Mouse (Mus musculus) naive thymus-derived CD4-positive, alpha-beta T cell, adult 2 months (primary cell): ENCODE data around the gene Snx29.

Experiments
- DNase-seq: peaks from one replicate; pipeline ENCODE4 v3.0.0-alpha.2; 2011; ENCODE audit warnings: low read depth

Snx29 gene

GRCm38 (mm10) chr16:11450626-11451025 is 127.9 kb downstream of the Snx29 start:
- DNase-seq: no peak

- no peak for DNase-seq
Observed at GRCm38 (mm10) chr16:11454871-11455270, 132.2 kb downstream of the Snx29 start.

GRCm38 (mm10) chr16:11455545-11456140 is 132.9 kb downstream of the Snx29 start:
- no peak for DNase-seq

- DNase-seq: peak; percentile 75
Observed at GRCm38 (mm10) chr16:11456141-11456645, 133.5 kb downstream of the Snx29 start.

GRCm38 (mm10) chr16:11457136-11457535 is 134.4 kb downstream of the Snx29 start:
- no peak for DNase-seq

- DNase-seq: no peak
Observed at GRCm38 (mm10) chr16:11457609-11458350, 135.1 kb downstream of the Snx29 start.

GRCm38 (mm10) chr16:11460210-11460609 is 137.5 kb downstream of the Snx29 start:
- no peak for DNase-seq

- DNase-seq: peak; percentile 79
Observed at GRCm38 (mm10) chr16:11461612-11462011, 138.9 kb downstream of the Snx29 start.

GRCm38 (mm10) chr16:11468533-11469179 is 145.9 kb downstream of the Snx29 start:
- peak; percentile 75 for DNase-seq

- DNase-seq: no peak
Observed at GRCm38 (mm10) chr16:11469491-11469890, 146.8 kb downstream of the Snx29 start.

- no peak for DNase-seq
Observed at GRCm38 (mm10) chr16:11471246-11471645, 148.5 kb downstream of the Snx29 start.

GRCm38 (mm10) chr16:11472852-11473251 is 150.1 kb downstream of the Snx29 start:
- no peak for DNase-seq

GRCm38 (mm10) chr16:11473474-11473873 is 150.8 kb downstream of the Snx29 start:
- DNase-seq: no peak

- no peak for DNase-seq
Observed at GRCm38 (mm10) chr16:11473893-11474505, 151.3 kb downstream of the Snx29 start.

- DNase-seq: no peak
Observed at GRCm38 (mm10) chr16:11475137-11475943, 152.6 kb downstream of the Snx29 start.

GRCm38 (mm10) chr16:11476314-11476713 is 153.6 kb downstream of the Snx29 start:
- DNase-seq: no peak

- DNase-seq: no peak
Observed at GRCm38 (mm10) chr16:11476968-11477367, 154.3 kb downstream of the Snx29 start.

- no peak for DNase-seq
Observed at GRCm38 (mm10) chr16:11477591-11477990, 154.9 kb downstream of the Snx29 start.

GRCm38 (mm10) chr16:11479605-11480004 is 156.9 kb downstream of the Snx29 start:
- DNase-seq: no peak

GRCm38 (mm10) chr16:11482189-11482588 is 159.5 kb downstream of the Snx29 start:
- no peak for DNase-seq

GRCm38 (mm10) chr16:11494895-11495294 is 172.2 kb downstream of the Snx29 start:
- DNase-seq: peak; percentile 27
